Mouse (Mus musculus): ENCODE data around the gene Olfr872. TPM values are rescaled to one million over a fixed set of nuclear protein-coding genes. Genes with fewer than 3 reads are reported as not detected.

The Olfr872 gene
- polyA plus RNA-seq, 1 experiment from 2014 or later, result not detected

GRCm38 (mm10) chr9:20298232-20298631 is 61.3 kb downstream of the Olfr872 start, which contains the start of gene Olfr873:
Gene Olfr873, plus strand, starts transcription at chr9:20298532.
- DNase-seq (ENCODE audit: low spot score) (no peak), ATAC-seq (ENCODE audit: insufficient number of reproducible peaks, low FRiP score, low TSS enrichment, low read depth) (no peak)
- Histone ChIP-seq H3K27ac (replicated peaks; ENCODE audit: low read depth, low read length) (no peak within 1 kb of the TSS), H3K9ac (ENCODE audit: low read length) (no peak within 1 kb of the TSS), H3K4me1 (ENCODE audit: control insufficient read depth, insufficient read depth, low read length) (no peaks in the 10 kb centered on the region), H3K4me3 (ENCODE audit: low read depth, low read length) (no peak within 1 kb of the TSS), H3K9me3 (ENCODE audit: control insufficient read depth, low read length) (no peaks in the 10 kb centered on the region), H3K27me3 (ENCODE audit: control insufficient read depth, insufficient read depth, low read length) (no peaks in the 10 kb centered on the region), H3K4me2 (ENCODE audit: low read depth, severe bottlenecking) (no peak within 1 kb of the TSS), H3K36me3 (ENCODE audit: control insufficient read depth, insufficient read depth, low read length) (no peaks in the 10 kb centered on the region)
- 76% methylated on average over 1 of the region's 1 CpGs for WGBS

Other genes with a start within 250 kb of the Olfr872 start
- gene Olfr866, start 209.1 kb upstream of the Olfr872 start, polyA plus RNA-seq (2014; fragmentation: Nextera tagmentation; extraction: Ambion mirVana), result not detected in 2 replicates
- gene Olfr867, start 179.6 kb upstream of the Olfr872 start, polyA plus RNA-seq (2014; fragmentation: Nextera tagmentation; extraction: Ambion mirVana), result not detected in 2 replicates
- gene Olfr868, start 138.5 kb upstream of the Olfr872 start, polyA plus RNA-seq (2014; fragmentation: Nextera tagmentation; extraction: Ambion mirVana), result not detected in 2 replicates
- not detected in 2 replicates for gene Olfr869, start 108.1 kb upstream of the Olfr872 start, polyA plus RNA-seq (2014; fragmentation: Nextera tagmentation; extraction: Ambion mirVana)
- not detected in 2 replicates for gene Olfr870, start 63.1 kb upstream of the Olfr872 start, polyA plus RNA-seq (2014; fragmentation: Nextera tagmentation; extraction: Ambion mirVana)
- not detected in 2 replicates for gene Olfr871, start 24.9 kb upstream of the Olfr872 start, polyA plus RNA-seq (2014; fragmentation: Nextera tagmentation; extraction: Ambion mirVana)
- gene Olfr39, start 45.2 kb downstream of the Olfr872 start, polyA plus RNA-seq (2014; fragmentation: Nextera tagmentation; extraction: Ambion mirVana), result not detected in 2 replicates
- gene Olfr873, start 61.4 kb downstream of the Olfr872 start, polyA plus RNA-seq (2014; fragmentation: Nextera tagmentation; extraction: Ambion mirVana), result not detected in 2 replicates
- 0.07 TPM in 1 of 2 replicates, not detected in the other for gene Olfr18, start 99.0 kb downstream of the Olfr872 start, polyA plus RNA-seq (2014; fragmentation: Nextera tagmentation; extraction: Ambion mirVana)
- gene Zfp560, start 148.1 kb downstream of the Olfr872 start, polyA plus RNA-seq (2014; fragmentation: Nextera tagmentation; extraction: Ambion mirVana), result 31.9 and 33.2 TPM in 2 replicates
- gene Zfp26, start 223.0 kb downstream of the Olfr872 start, polyA plus RNA-seq (2014; fragmentation: Nextera tagmentation; extraction: Ambion mirVana), result 28.8 and 31.9 TPM in 2 replicates